Mouse (Mus musculus): ENCODE results near the gene Fcgr3.
"Not testable (repeated sequence)": the region's sequence is repeated elsewhere in the genome, so short reads cannot be mapped to it uniquely, and the experiment has no call there.

GRCm38 (mm10) chr1:171077955-171078354 lies 13.2 kb upstream of the Fcgr3 start:
- not testable (repeated sequence) for TF ChIP-seq CTCF (IDR thresholded peaks at IDR 0.05; ENCODE audit: extremely low read depth, insufficient read depth, insufficient read length, insufficient replicate concordance); POLR2A (IDR thresholded peaks at IDR 0.05; ENCODE audit: low read depth, low read length)
